Mouse (Mus musculus) urinary bladder, postnatal 10 days (tissue): ENCODE measurements around the gene Syt7.
A peak's percentile ranks its signal among the peaks of the same experiment; 100 is the strongest.

Source experiments
- DNase-seq: peaks from one replicate; pipeline ENCODE4 v3.0.0; 2022; ENCODE audit warnings: low spot score

The Syt7 gene

GRCm38 (mm10) chr19:10388615-10389313 lies at the start of gene Syt7:
Gene Syt7 (plus strand): TSS chr19:10389090.
- DNase-seq, result peak; percentile 73

- no peak for DNase-seq
Observed at GRCm38 (mm10) chr19:10339271-10339670, 49.6 kb upstream of the Syt7 start.

GRCm38 (mm10) chr19:10340661-10341060 lies 48.2 kb upstream of the Syt7 start:
- DNase-seq, result no peak

- DNase-seq, result no peak
Observed at GRCm38 (mm10) chr19:10341152-10341551, 47.7 kb upstream of the Syt7 start.

GRCm38 (mm10) chr19:10341817-10342439 lies 47.0 kb upstream of the Syt7 start:
- DNase-seq, result no peak

GRCm38 (mm10) chr19:10343866-10344265 lies 45.0 kb upstream of the Syt7 start:
- no peak for DNase-seq

- DNase-seq, result no peak
Observed at GRCm38 (mm10) chr19:10345696-10346095, 43.2 kb upstream of the Syt7 start.

- no peak for DNase-seq
Observed at GRCm38 (mm10) chr19:10347628-10348273, 41.1 kb upstream of the Syt7 start.

- no peak for DNase-seq
Observed at GRCm38 (mm10) chr19:10352218-10352617, 36.7 kb upstream of the Syt7 start.

GRCm38 (mm10) chr19:10354830-10355229 lies 34.1 kb upstream of the Syt7 start:
- no peak for DNase-seq

GRCm38 (mm10) chr19:10356845-10357503 lies 31.9 kb upstream of the Syt7 start:
- DNase-seq, result no peak

GRCm38 (mm10) chr19:10359105-10359946 lies 29.6 kb upstream of the Syt7 start:
- no peak for DNase-seq

GRCm38 (mm10) chr19:10362473-10363129 lies 26.3 kb upstream of the Syt7 start:
- DNase-seq, result no peak

- DNase-seq, result no peak
Observed at GRCm38 (mm10) chr19:10363869-10364268, 25.0 kb upstream of the Syt7 start.

GRCm38 (mm10) chr19:10366116-10366845 lies 22.6 kb upstream of the Syt7 start:
- no peak for DNase-seq

GRCm38 (mm10) chr19:10367802-10368201 lies 21.1 kb upstream of the Syt7 start:
- no peak for DNase-seq

GRCm38 (mm10) chr19:10369936-10370335 lies 19.0 kb upstream of the Syt7 start:
- no peak for DNase-seq

- no peak for DNase-seq
Observed at GRCm38 (mm10) chr19:10373191-10373590, 15.7 kb upstream of the Syt7 start.

GRCm38 (mm10) chr19:10375260-10375659 lies 13.6 kb upstream of the Syt7 start:
- no peak for DNase-seq

- no peak for DNase-seq
Observed at GRCm38 (mm10) chr19:10379978-10380377, 8.9 kb upstream of the Syt7 start.

GRCm38 (mm10) chr19:10387660-10388059 lies 1.2 kb upstream of the Syt7 start:
- DNase-seq, result no peak
